Mouse (Mus musculus) liver, adult 2 months (tissue): Measurements from ENCODE around the gene Lrrc36. TPM values are rescaled to one million over a fixed set of nuclear protein-coding genes. Genes with fewer than 3 reads are reported as not detected.

Experiments
- DNase-seq: peaks from one replicate; pipeline ENCODE4 v3.0.0-alpha.2; 2011; ENCODE audit warnings: low read depth, low spot score; ENCODE audit errors: extremely low read depth
- H3K27ac ChIP-seq: fragments of 200-500 bp; replicated peaks from 2 replicates; pipeline ENCODE4 v1.5.1; 2012; ENCODE audit warnings: low read depth, mild to moderate bottlenecking, control low read depth, inconsistent platforms, low read length; ENCODE audit not compliant: insufficient read depth
- H3K27me3 ChIP-seq: fragments of 200-500 bp; 2 replicates; pipeline ENCODE4 v1.6.1; 2012; ENCODE audit warnings: mild to moderate bottlenecking, moderate library complexity, low read length, inconsistent platforms; ENCODE audit not compliant: control insufficient read depth, insufficient read depth
- H3K36me3 ChIP-seq: fragments of 200-500 bp; 2 replicates; pipeline ENCODE4 v1.6.1; 2012; ENCODE audit warnings: low read length, inconsistent platforms; ENCODE audit not compliant: control insufficient read depth, insufficient read depth
- H3K4me1 ChIP-seq: fragments of 200-500 bp; 2 replicates; pipeline ENCODE4 v1.6.1; 2011; ENCODE audit warnings: low read length; ENCODE audit not compliant: control insufficient read depth, insufficient read depth
- H3K4me3 ChIP-seq: fragments of 200-500 bp; 2 replicates; pipeline ENCODE4 v1.5.1; 2011; ENCODE audit warnings: low read depth, mild to moderate bottlenecking, control low read depth, low read length, moderate library complexity; ENCODE audit not compliant: insufficient read depth
- H3K79me2 ChIP-seq: fragments of 200-500 bp; 2 replicates; pipeline ENCODE4 v1.6.1; 2012; ENCODE audit warnings: inconsistent platforms, mild to moderate bottlenecking, low read length, moderate library complexity; ENCODE audit not compliant: control insufficient read depth, insufficient read depth
- H3K9ac ChIP-seq: fragments of 200-500 bp; 2 replicates; pipeline ENCODE4 v1.6.1; 2012; ENCODE audit warnings: low read depth, mild to moderate bottlenecking, control low read depth, inconsistent platforms, low read length
- CTCF ChIP-seq: fragments of 200-500 bp; IDR thresholded peaks from 2 replicates; pipeline ENCODE4 v1.5.1; 2011; ENCODE audit warnings: low read depth, low read length, control low read depth
- POLR2A ChIP-seq: fragments of 200-500 bp; IDR thresholded peaks from 2 replicates; pipeline ENCODE4 v1.6.1; 2011; ENCODE audit warnings: low read length, control low read depth; ENCODE audit not compliant: insufficient read depth; ENCODE audit errors: extremely low read depth
- WGBS: fragments of 180-500 bp; shearing (Covaris S2); methylation state at CpG from one replicate; pipeline ENCODE4 v1.1.7; 2018; 5-methylcytosine and 5-hydroxymethylcytosine counted together
- polyA plus RNA-seq: library from polyadenylated mRNA; depleted of rRNA; stranded (reverse); fragments of >200 nt; gene quantifications from 2 replicates; pipeline ENCODE4 v1.2.3, GENCODE M21; 2012
- total RNA-seq: library from RNA; depleted of rRNA; stranded (reverse); fragments of >200 nt; gene quantifications from 2 replicates; pipeline ENCODE4 v1.2.3, GENCODE M21; 2014

The Lrrc36 gene
- total and polyA plus RNA-seq, 2 experiments, result not detected

GRCm38 (mm10) chr8:105441433-105441832 is 28.1 kb downstream of the Lrrc36 start:
- H3K79me2 ChIP-seq, result no peaks in the 10 kb centered on the region
- H3K36me3 ChIP-seq, result no peaks in the 10 kb centered on the region
- H3K9ac ChIP-seq, result no peak overlapping the region
- no peaks in the 10 kb centered on the region for H3K27me3 ChIP-seq
- TF ChIP-seq POLR2A, result no peak
- TF ChIP-seq CTCF, result 0 out of 2 replicates have a peak, but pooled peaks have one; percentile 6
- no peak for DNase-seq
- no peak overlapping the region for H3K27ac ChIP-seq
- H3K4me1 ChIP-seq, result no peaks in the 10 kb centered on the region
- 9% methylated on average over 6 of the region's 6 CpGs for WGBS
- H3K4me3 ChIP-seq, result no peak overlapping the region

- no peak overlapping the region for H3K27ac ChIP-seq
- H3K9ac ChIP-seq, result no peak overlapping the region
- H3K4me1 ChIP-seq, result no peaks in the 10 kb centered on the region
- no peaks in the 10 kb centered on the region for H3K79me2 ChIP-seq
- H3K4me3 ChIP-seq, result no peak overlapping the region
- WGBS, result 90% methylated on average over 5 of the region's 5 CpGs
- no peaks in the 10 kb centered on the region for H3K36me3 ChIP-seq
- DNase-seq, result no peak
- no peak for TF ChIP-seq POLR2A
- TF ChIP-seq CTCF, result no peak
- H3K27me3 ChIP-seq, result no peaks in the 10 kb centered on the region
Measured at GRCm38 (mm10) chr8:105442661-105443060, 29.3 kb downstream of the Lrrc36 start.

- DNase-seq, result no peak
- Histone ChIP-seq H3K4me3 (no peak overlapping the region), H3K36me3 (no peaks in the 10 kb centered on the region), H3K4me1 (no peaks in the 10 kb centered on the region), H3K79me2 (no peaks in the 10 kb centered on the region), H3K27ac (no peak overlapping the region), H3K9ac (no peak overlapping the region), H3K27me3 (no peaks in the 10 kb centered on the region)
- WGBS, result 37% methylated on average over 11 of the region's 11 CpGs
- TF ChIP-seq POLR2A (no peak), CTCF (no peak)
Measured at GRCm38 (mm10) chr8:105445296-105446126, 32.1 kb downstream of the Lrrc36 start.

GRCm38 (mm10) chr8:105446127-105446552 is 32.8 kb downstream of the Lrrc36 start:
- TF ChIP-seq POLR2A (no peak), CTCF (no peak)
- WGBS, result 40% methylated on average over 4 of the region's 4 CpGs
- Histone ChIP-seq H3K27me3 (no peaks in the 10 kb centered on the region), H3K27ac (no peak overlapping the region), H3K4me1 (no peaks in the 10 kb centered on the region), H3K4me3 (no peak overlapping the region), H3K79me2 (no peaks in the 10 kb centered on the region), H3K36me3 (no peaks in the 10 kb centered on the region), H3K9ac (no peak overlapping the region)
- DNase-seq, result no peak

- H3K4me1 ChIP-seq, result no peaks in the 10 kb centered on the region
- no peaks in the 10 kb centered on the region for H3K79me2 ChIP-seq
- no peak for TF ChIP-seq CTCF
- no peak for TF ChIP-seq POLR2A
- H3K36me3 ChIP-seq, result no peaks in the 10 kb centered on the region
- WGBS, result 87% methylated on average over 3 of the region's 3 CpGs
- no peak overlapping the region for H3K4me3 ChIP-seq
- no peak for DNase-seq
- no peaks in the 10 kb centered on the region for H3K27me3 ChIP-seq
- no peak overlapping the region for H3K27ac ChIP-seq
- no peak overlapping the region for H3K9ac ChIP-seq
Measured at GRCm38 (mm10) chr8:105448188-105448587, 34.8 kb downstream of the Lrrc36 start.

- no peak overlapping the region for H3K9ac ChIP-seq
- DNase-seq, result no peak
- H3K27ac ChIP-seq, result no peak overlapping the region
- H3K4me1 ChIP-seq, result no peaks in the 10 kb centered on the region
- H3K4me3 ChIP-seq, result no peak overlapping the region
- TF ChIP-seq POLR2A, result no peak
- TF ChIP-seq CTCF, result no peak
- no peaks in the 10 kb centered on the region for H3K36me3 ChIP-seq
- H3K79me2 ChIP-seq, result no peaks in the 10 kb centered on the region
- H3K27me3 ChIP-seq, result no peaks in the 10 kb centered on the region
- 72% methylated on average over 5 of the region's 5 CpGs for WGBS
Measured at GRCm38 (mm10) chr8:105448596-105448995, 35.2 kb downstream of the Lrrc36 start.
